Mouse (Mus musculus) C2C12 (cell line): ENCODE data around the gene Krtap10-4.

Source experiments
- CEBPB ChIP-seq: IDR thresholded peaks from one replicate; pipeline ENCODE4 v1.6.1; 2011; ENCODE audit warnings: low read depth, mild to moderate bottlenecking, control low read depth, moderate library complexity
- CTCF ChIP-seq: IDR thresholded peaks from one replicate; pipeline ENCODE4 v1.5.1; 2011; ENCODE audit not compliant: control insufficient read depth, insufficient read depth, insufficient read length
- FOSL1 ChIP-seq: IDR thresholded peaks from one replicate; pipeline ENCODE4 v1.8.0; 2011; ENCODE audit warnings: mild to moderate bottlenecking, low read length; ENCODE audit not compliant: poor library complexity, insufficient read depth, severe bottlenecking
- MAX ChIP-seq: IDR thresholded peaks from one replicate; pipeline ENCODE4 v1.6.1; 2011; ENCODE audit warnings: mild to moderate bottlenecking, control low read depth
- MYOD1 ChIP-seq: IDR thresholded peaks from one replicate; pipeline ENCODE4 v1.6.1; 2011; ENCODE audit warnings: low read depth; ENCODE audit not compliant: control insufficient read depth, insufficient read length
- USF1 ChIP-seq: IDR thresholded peaks from one replicate; pipeline ENCODE4 v1.6.1; 2011; ENCODE audit warnings: low read depth, mild to moderate bottlenecking, control low read depth, moderate library complexity

DNA sequence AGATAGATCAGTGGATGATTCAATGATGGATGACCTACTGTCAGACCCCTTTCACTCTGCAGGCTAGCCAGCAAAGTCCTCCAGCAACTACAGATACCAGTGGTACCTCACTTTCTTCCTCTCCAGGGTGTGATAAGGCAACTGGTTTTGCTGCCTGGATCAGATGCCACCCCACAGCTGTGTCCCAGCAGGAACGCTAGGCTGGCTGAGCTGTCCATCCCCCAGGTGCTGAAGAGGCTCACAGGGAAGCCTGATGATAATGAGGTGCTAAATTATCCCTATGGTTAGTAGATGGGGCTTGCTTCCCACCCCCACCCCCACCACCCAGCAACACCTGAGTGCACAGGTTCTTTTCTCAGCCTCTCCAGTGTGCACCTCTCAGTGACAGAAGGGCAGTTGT lies 40.7 kb upstream of the Krtap10-4 start:
- TF ChIP-seq CTCF (no peak), CEBPB (no peak), USF1 (no peak), MYOD1 (no peak), MAX (no peak), FOSL1 (no peak)
